ENCODE assay signal across 20 mouse cellular contexts in genomic region chr9:56893313-56893712, GRCm38 (mm10). TPM values are rescaled to one million over a fixed set of nuclear protein-coding genes. Genes with fewer than 3 reads are reported as not detected.
DNase-seq lines count a peak whose midpoint lies in the region; ATAC-seq and TF ChIP-seq lines count a peak whose summit lies in the region.
"Had no signal": no experiment of that assay in that cellular context is flagged by ENCODE, and none has a peak within 500 bp of the region (broad histone marks: within the 10 kb centered on the region; RNA-seq: fewer than 3 reads in every experiment).

No protein-coding gene starts in this region.

- no peak overlapping the region for H3K4me2 ChIP-seq in kidney, embryonic 16.5 days (replicated peaks; ENCODE audit: low read depth, low read length)
- H3K4me2 ChIP-seq in limb, embryonic 13.5 days (replicated peaks) = no peak overlapping the region
- H3K4me2 ChIP-seq: hindbrain, embryonic 15.5 days; liver, embryonic 11.5 days; midbrain, embryonic 15.5 days had no signal

- H3K9ac ChIP-seq in kidney, embryonic 16.5 days (replicated peaks; ENCODE audit: low read length) = peak overlapping the region; percentile 22; the same call in 1 of the 2 replicates
- peak overlapping the region; percentile 14; the same call in 1 of the 2 replicates for H3K9ac ChIP-seq in limb, embryonic 13.5 days
- H3K9ac ChIP-seq: hindbrain, embryonic 15.5 days; midbrain, embryonic 15.5 days had no signal

- no peaks in the 10 kb centered on the region for H3K9me3 ChIP-seq in heart, embryonic 10.5 days
- no peaks in the 10 kb centered on the region for H3K9me3 ChIP-seq in kidney, embryonic 16.5 days (ENCODE audit: low read length)
- H3K9me3 ChIP-seq in E14TG2a.4 (ENCODE audit: low read length) = no peaks in the 10 kb centered on the region
- no peaks in the 10 kb centered on the region for H3K9me3 ChIP-seq in limb, embryonic 13.5 days
- H3K9me3 ChIP-seq: embryonic facial prominence, embryonic 10.5 days; hindbrain, embryonic 15.5 days; midbrain, embryonic 15.5 days had no signal

- peak overlapping the region; percentile 37; the same call in 1 of the 2 replicates for H3K27ac ChIP-seq in heart, embryonic 10.5 days
- H3K27ac ChIP-seq in kidney, embryonic 16.5 days (ENCODE audit: low read length) = no peak overlapping the region
- H3K27ac ChIP-seq in limb, embryonic 13.5 days = no peak overlapping the region
- H3K27ac ChIP-seq: heart, adult 2 months; hindbrain, embryonic 15.5 days; midbrain, embryonic 15.5 days had no signal

- 0 out of 2 replicates have a peak, but pooled peaks have one; percentile 30 for ATAC-seq in kidney, embryonic 16.5 days (ENCODE audit: low FRiP score, low TSS enrichment)
- no peak for ATAC-seq in limb, embryonic 13.5 days (ENCODE audit: low FRiP score, low read depth)
- ATAC-seq: activated CD4-positive, CD25-positive, alpha-beta regulatory T cell, adult 4 months; intestine, postnatal 0 days; midbrain, embryonic 15.5 days; Patski had no signal

- 60% methylated on average over 8 of the region's 8 CpGs for WGBS in heart, embryonic 10.5 days
- WGBS in kidney, embryonic 16.5 days = 61% methylated on average over 8 of the region's 8 CpGs
- 75% methylated on average over 8 of the region's 8 CpGs for WGBS in limb, embryonic 13.5 days

- H3K36me3 ChIP-seq in heart, embryonic 10.5 days = peaks cover 66% of the 10 kb centered on the region
- H3K36me3 ChIP-seq in kidney, embryonic 16.5 days (ENCODE audit: insufficient read depth, low read length) = peaks cover 8% of the 10 kb centered on the region; the same call in 1 of the 2 replicates
- no peaks in the 10 kb centered on the region for H3K36me3 ChIP-seq in E14TG2a.4 (ENCODE audit: insufficient read depth, low read length)
- peaks cover 71% of the 10 kb centered on the region for H3K36me3 ChIP-seq in limb, embryonic 13.5 days
- H3K36me3 ChIP-seq: embryonic facial prominence, embryonic 10.5 days; hindbrain, embryonic 15.5 days; midbrain, embryonic 15.5 days had no signal

- H3K4me3 ChIP-seq in heart, embryonic 10.5 days = no peak overlapping the region
- no peak overlapping the region for H3K4me3 ChIP-seq in kidney, embryonic 16.5 days (ENCODE audit: low read length)
- H3K4me3 ChIP-seq in E14TG2a.4 (replicated peaks; ENCODE audit: low read length) = peak overlapping the region; percentile 20; the same call in 1 of the 2 replicates
- H3K4me3 ChIP-seq in limb, embryonic 13.5 days = no peak overlapping the region
- H3K4me3 ChIP-seq: embryonic facial prominence, embryonic 10.5 days; heart, adult 2 months; hindbrain, embryonic 15.5 days; midbrain, embryonic 15.5 days had no signal

- no peak for DNase-seq in heart, embryonic 10.5 days (ENCODE audit: low spot score)
- no peak for DNase-seq in heart, postnatal 4 days
- DNase-seq in kidney, postnatal 10 days = no peak
- DNase-seq in layer of hippocampus, adult 9-11 months = no peak
- DNase-seq: cerebellum, adult 11-12 months; lung, adult 2 months had no signal

- H3K4me1 ChIP-seq in heart, embryonic 10.5 days = peaks cover 45% of the 10 kb centered on the region
- peaks cover 22% of the 10 kb centered on the region for H3K4me1 ChIP-seq in kidney, embryonic 16.5 days (ENCODE audit: insufficient read depth, low read length)
- H3K4me1 ChIP-seq in E14TG2a.4 (replicated peaks; ENCODE audit: low read depth, low read length) = peaks cover 56% of the 10 kb centered on the region
- H3K4me1 ChIP-seq in limb, embryonic 13.5 days = peaks cover 26% of the 10 kb centered on the region

- no peak for TF ChIP-seq CTCF in E14TG2a.4 (conservative IDR thresholded peaks at IDR 0.05; ENCODE audit: low read length)

- H3K27me3 ChIP-seq in heart, embryonic 10.5 days (ENCODE audit: insufficient read depth, poor library complexity, severe bottlenecking) = peaks cover 23% of the 10 kb centered on the region
- H3K27me3 ChIP-seq in kidney, embryonic 16.5 days (ENCODE audit: insufficient read depth, low read length) = no peaks in the 10 kb centered on the region
- H3K27me3 ChIP-seq in E14TG2a.4 (ENCODE audit: insufficient read depth, low read length) = peaks cover 66% of the 10 kb centered on the region
- H3K27me3 ChIP-seq in limb, embryonic 13.5 days = peaks cover 3% of the 10 kb centered on the region; the same call in 1 of the 2 replicates
- H3K27me3 ChIP-seq: Patski had no signal

RNA-seq across cellular contexts. Expression of gene Cspg4, which starts 28.5 kb away (rescaled TPM):
- 22.5 and 39.4 TPM in 2 replicates for polyA plus RNA-seq in heart, embryonic 10.5 days (2016; fragmentation: Nextera tagmentation; extraction: Ambion mirVana)
- total RNA-seq in heart, postnatal 4 days (2021) = 10 to 100 TPM; 55.6 to 56.6 TPM
- polyA plus RNA-seq in kidney, embryonic 16.5 days (2015; fragmentation: Nextera tagmentation; extraction: Ambion mirVana) = 30.5 and 32.6 TPM in 2 replicates
- polyA plus RNA-seq in limb, embryonic 13.5 days (2015; fragmentation: Nextera tagmentation; extraction: Ambion mirVana) = 38.3 and 41.1 TPM in 2 replicates
- total RNA-seq: megakaryocyte progenitor cell, adult 5-6 weeks had no signal

RNA-seq across cellular contexts. Expression of gene Odf3l1, which starts 28.8 kb away (rescaled TPM):
- polyA plus RNA-seq in heart, embryonic 10.5 days (2016; fragmentation: Nextera tagmentation; extraction: Ambion mirVana) = 0.64 and 1.4 TPM in 2 replicates
- under 1 TPM in 1 of 2 experiments, not detected in 1; 0.43 TPM for total RNA-seq in heart, postnatal 4 days (2021)
- 0.26 and 0.32 TPM in 2 replicates for polyA plus RNA-seq in kidney, embryonic 16.5 days (2015; fragmentation: Nextera tagmentation; extraction: Ambion mirVana)
- polyA plus RNA-seq in limb, embryonic 13.5 days (2015; fragmentation: Nextera tagmentation; extraction: Ambion mirVana) = 0.27 and 0.94 TPM in 2 replicates
- total RNA-seq: heart, adult 2 months; layer of hippocampus, postnatal 25 days; left cerebral cortex, postnatal 14 days; megakaryocyte progenitor cell, adult 5-6 weeks had no signal
- polyA plus RNA-seq: activated CD4-positive, CD25-positive, alpha-beta regulatory T cell, adult 4 months; embryonic facial prominence, embryonic 10.5 days; liver, embryonic 11.5 days; midbrain, embryonic 15.5 days; Patski had no signal

RNA-seq across cellular contexts. Expression of gene Snx33, which starts 34.9 kb away (rescaled TPM):
- polyA plus RNA-seq in heart, embryonic 10.5 days (2016; fragmentation: Nextera tagmentation; extraction: Ambion mirVana) = 8.0 and 8.1 TPM in 2 replicates
- total RNA-seq in heart, postnatal 4 days (2021) = 10 to 100 TPM; 11.7 to 13.9 TPM
- 11.9 and 12.3 TPM in 2 replicates for polyA plus RNA-seq in kidney, embryonic 16.5 days (2015; fragmentation: Nextera tagmentation; extraction: Ambion mirVana)
- 12.0 and 13.1 TPM in 2 replicates for polyA plus RNA-seq in limb, embryonic 13.5 days (2015; fragmentation: Nextera tagmentation; extraction: Ambion mirVana)

RNA-seq across cellular contexts. Expression of gene Imp3, which starts 44.0 kb away (rescaled TPM):
- 54.8 and 65.1 TPM in 2 replicates for polyA plus RNA-seq in heart, embryonic 10.5 days (2016; fragmentation: Nextera tagmentation; extraction: Ambion mirVana)
- 10 to 100 TPM; 53.5 to 54.4 TPM for total RNA-seq in heart, postnatal 4 days (2021)
- polyA plus RNA-seq in kidney, embryonic 16.5 days (2015; fragmentation: Nextera tagmentation; extraction: Ambion mirVana) = 89.7 and 92.6 TPM in 2 replicates
- polyA plus RNA-seq in limb, embryonic 13.5 days (2015; fragmentation: Nextera tagmentation; extraction: Ambion mirVana) = 87.6 and 88.8 TPM in 2 replicates

RNA-seq across cellular contexts. Expression of gene Snupn, which starts 57.4 kb away (rescaled TPM):
- 24.4 and 27.4 TPM in 2 replicates for polyA plus RNA-seq in heart, embryonic 10.5 days (2016; fragmentation: Nextera tagmentation; extraction: Ambion mirVana)
- 1 to 10 TPM; 8.6 to 9.1 TPM for total RNA-seq in heart, postnatal 4 days (2021)
- polyA plus RNA-seq in kidney, embryonic 16.5 days (2015; fragmentation: Nextera tagmentation; extraction: Ambion mirVana) = 27.2 and 29.4 TPM in 2 replicates
- polyA plus RNA-seq in limb, embryonic 13.5 days (2015; fragmentation: Nextera tagmentation; extraction: Ambion mirVana) = 29.2 and 29.3 TPM in 2 replicates
